Mouse (Mus musculus): ENCODE measurements around the gene Ubl7. TPM values are rescaled to one million over a fixed set of nuclear protein-coding genes. Genes with fewer than 3 reads are reported as not detected.

The Ubl7 gene
- polyA plus RNA-seq, 1 experiment from 2014 or later, result 85.0 TPM

- Histone ChIP-seq H3K4me1 (ENCODE audit: control insufficient read depth, insufficient read depth, low read length) (no peaks in the 10 kb centered on the region; the same call in 1 of the 2 replicates), H3K36me3 (ENCODE audit: control insufficient read depth, insufficient read depth, low read length) (peaks cover 42% of the 10 kb centered on the region), H3K27ac (replicated peaks; ENCODE audit: low read depth, low read length) (no peak overlapping the region), H3K4me3 (ENCODE audit: low read depth, low read length) (no peak overlapping the region), H3K27me3 (replicated peaks; ENCODE audit: control insufficient read depth, insufficient read depth, low read length) (no peaks in the 10 kb centered on the region), H3K9me3 (ENCODE audit: control insufficient read depth, low read length) (no peaks in the 10 kb centered on the region), H3K4me2 (ENCODE audit: low read depth, low read length) (no peak overlapping the region), H3K9ac (ENCODE audit: low read depth, low read length) (no peak overlapping the region)
- DNase-seq (ENCODE audit: low spot score) (no peak), ATAC-seq (ENCODE audit: low read depth) (no peak)
- 85% methylated on average over 5 of the region's 5 CpGs for WGBS
Measured at GRCm38 (mm10) chr9:57931166-57931767, 20.5 kb downstream of the Ubl7 start.

DNA sequence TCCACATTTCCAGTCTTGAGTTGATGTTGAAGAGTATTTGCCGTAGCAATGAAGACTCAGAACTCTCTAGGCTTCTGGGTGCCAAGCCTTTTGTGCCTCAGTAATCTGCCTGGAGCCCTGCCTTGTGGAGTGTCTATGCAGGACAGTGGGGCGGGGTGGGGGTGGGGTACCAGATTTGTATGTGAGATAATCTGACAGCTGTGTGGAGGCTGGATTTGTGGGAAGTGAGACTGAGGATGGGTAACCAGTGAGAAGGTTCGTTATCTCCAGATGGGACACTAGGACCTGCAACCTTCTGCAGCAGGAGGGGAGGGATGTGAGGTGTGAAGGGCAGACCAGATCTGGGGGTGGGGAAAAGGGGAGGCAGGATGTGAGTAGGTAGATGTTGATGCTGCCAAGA is 21.5 kb downstream of the Ubl7 start:
- ATAC-seq (ENCODE audit: low read depth) (no peak), DNase-seq (ENCODE audit: low spot score) (no peak)
- H3K27ac ChIP-seq (replicated peaks; ENCODE audit: low read depth, low read length), result no peak overlapping the region
- 64% methylated on average over 3 of the region's 3 CpGs for WGBS
- H3K27me3 ChIP-seq (replicated peaks; ENCODE audit: control insufficient read depth, insufficient read depth, low read length), result no peaks in the 10 kb centered on the region
- H3K4me3 ChIP-seq (ENCODE audit: low read depth, low read length), result no peak overlapping the region
- peaks cover 33% of the 10 kb centered on the region for H3K36me3 ChIP-seq (ENCODE audit: control insufficient read depth, insufficient read depth, low read length)
- H3K4me2 ChIP-seq (ENCODE audit: low read depth, low read length), result no peak overlapping the region
- H3K9me3 ChIP-seq (ENCODE audit: control insufficient read depth, low read length), result no peaks in the 10 kb centered on the region
- no peaks in the 10 kb centered on the region; the same call in 1 of the 2 replicates for H3K4me1 ChIP-seq (ENCODE audit: control insufficient read depth, insufficient read depth, low read length)
- no peak overlapping the region for H3K9ac ChIP-seq (ENCODE audit: low read depth, low read length)

DNA sequence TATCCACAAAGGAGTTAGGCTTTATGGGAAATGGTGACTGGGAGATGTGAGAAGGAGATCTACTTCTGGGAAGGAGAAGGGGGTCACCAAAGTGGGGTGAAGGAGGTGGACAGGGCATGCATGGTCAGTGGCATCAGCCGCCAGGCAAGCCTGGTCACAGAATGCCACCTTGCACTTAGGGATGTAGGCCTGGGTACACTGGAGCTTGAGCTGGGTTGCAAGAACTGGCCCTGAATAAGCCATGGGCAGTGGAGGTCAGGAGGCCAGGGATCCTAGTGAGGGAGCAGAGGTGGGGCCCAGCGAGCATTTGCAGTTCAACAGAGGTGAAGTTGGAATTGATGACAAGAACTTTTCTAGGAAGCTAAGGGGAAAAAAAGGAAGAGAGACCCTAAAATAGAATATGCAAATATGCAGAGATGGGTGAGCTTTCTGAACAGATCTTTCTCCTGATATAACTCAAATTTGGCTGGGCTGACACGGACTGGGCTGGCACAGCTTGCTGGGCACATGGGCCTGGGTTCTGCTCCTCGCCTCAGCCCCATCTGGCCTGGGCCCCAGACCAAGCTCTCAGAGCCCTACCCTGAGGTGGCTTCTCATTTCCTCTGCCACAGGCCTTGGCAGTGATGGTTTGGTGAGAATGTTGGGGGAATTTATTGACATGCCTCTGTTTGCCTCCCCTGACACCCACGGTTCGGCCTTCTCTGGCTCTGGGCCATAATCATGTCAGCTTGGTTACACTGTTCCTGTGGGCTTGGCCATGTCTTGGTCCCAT is 22.2 kb downstream of the Ubl7 start:
- 80% methylated on average over 5 of the region's 6 CpGs for WGBS
- H3K4me2 ChIP-seq (ENCODE audit: low read depth, low read length), result no peak overlapping the region
- ATAC-seq (ENCODE audit: low read depth) (no peak), DNase-seq (ENCODE audit: low spot score) (no peak)
- peaks cover 25% of the 10 kb centered on the region for H3K36me3 ChIP-seq (ENCODE audit: control insufficient read depth, insufficient read depth, low read length)
- no peaks in the 10 kb centered on the region for H3K27me3 ChIP-seq (replicated peaks; ENCODE audit: control insufficient read depth, insufficient read depth, low read length)
- H3K4me1 ChIP-seq (ENCODE audit: control insufficient read depth, insufficient read depth, low read length), result no peaks in the 10 kb centered on the region; the same call in 1 of the 2 replicates
- no peaks in the 10 kb centered on the region for H3K9me3 ChIP-seq (ENCODE audit: control insufficient read depth, low read length)
- no peak overlapping the region for H3K27ac ChIP-seq (replicated peaks; ENCODE audit: low read depth, low read length)
- no peak overlapping the region for H3K9ac ChIP-seq (ENCODE audit: low read depth, low read length)
- H3K4me3 ChIP-seq (ENCODE audit: low read depth, low read length), result no peak overlapping the region

DNA sequence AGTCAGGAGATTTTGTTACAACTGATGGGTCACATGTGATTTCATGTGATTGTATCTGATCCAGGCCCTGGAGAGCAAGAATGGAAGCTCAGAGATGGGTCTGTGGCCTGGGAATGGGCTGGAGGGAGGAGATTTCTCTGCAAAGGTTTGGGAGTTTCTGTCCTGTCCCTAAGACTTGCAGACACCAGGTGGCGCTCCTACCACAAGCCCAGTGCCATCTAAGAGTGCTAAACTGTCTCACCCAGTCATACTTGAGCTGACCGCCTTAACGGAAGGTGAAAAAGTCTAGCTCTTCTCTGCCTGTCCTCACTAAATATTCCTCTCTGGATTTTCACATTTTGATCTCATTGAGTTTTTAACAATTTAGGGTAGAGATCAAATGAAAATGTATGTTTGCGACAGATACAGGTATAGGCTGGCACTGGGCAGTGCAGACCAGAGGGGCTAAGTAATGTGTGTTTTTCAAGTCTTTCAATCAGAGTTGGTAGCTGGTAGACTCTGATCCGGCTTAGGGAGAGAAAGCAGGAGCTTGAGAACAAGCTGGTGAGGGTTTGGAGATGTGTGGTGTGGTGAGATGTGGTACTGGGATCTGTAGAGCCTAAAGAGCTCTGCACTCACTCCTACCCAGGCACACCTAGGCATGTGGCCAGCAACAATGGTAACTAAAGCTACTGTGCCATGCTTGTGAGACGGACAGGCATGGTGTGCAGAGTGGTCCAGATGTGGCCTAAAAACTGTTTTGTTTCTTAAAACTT is 25.1 kb downstream of the Ubl7 start:
- Histone ChIP-seq H3K36me3 (ENCODE audit: control insufficient read depth, insufficient read depth, low read length) (no peaks in the 10 kb centered on the region), H3K4me2 (ENCODE audit: low read depth, low read length) (no peak overlapping the region), H3K4me1 (ENCODE audit: control insufficient read depth, insufficient read depth, low read length) (peaks cover 3% of the 10 kb centered on the region; the same call in 1 of the 2 replicates), H3K9ac (ENCODE audit: low read depth, low read length) (no peak overlapping the region), H3K4me3 (ENCODE audit: low read depth, low read length) (no peak overlapping the region), H3K27ac (replicated peaks; ENCODE audit: low read depth, low read length) (no peak overlapping the region), H3K27me3 (replicated peaks; ENCODE audit: control insufficient read depth, insufficient read depth, low read length) (peaks cover 23% of the 10 kb centered on the region), H3K9me3 (ENCODE audit: control insufficient read depth, low read length) (no peaks in the 10 kb centered on the region)
- ATAC-seq (ENCODE audit: low read depth) (peak; percentile 66; the same call in 1 of the 2 replicates), DNase-seq (ENCODE audit: low spot score) (peak; percentile 86)
- WGBS, result 27% methylated on average over 6 of the region's 6 CpGs

- Histone ChIP-seq H3K36me3 (ENCODE audit: control insufficient read depth, insufficient read depth, low read length) (no peaks in the 10 kb centered on the region), H3K4me1 (ENCODE audit: control insufficient read depth, insufficient read depth, low read length) (peaks cover 7% of the 10 kb centered on the region; the same call in 1 of the 2 replicates), H3K9me3 (ENCODE audit: control insufficient read depth, low read length) (no peaks in the 10 kb centered on the region), H3K9ac (ENCODE audit: low read depth, low read length) (no peak overlapping the region), H3K4me3 (ENCODE audit: low read depth, low read length) (no peak overlapping the region), H3K27ac (replicated peaks; ENCODE audit: low read depth, low read length) (no peak overlapping the region), H3K4me2 (ENCODE audit: low read depth, low read length) (no peak overlapping the region), H3K27me3 (replicated peaks; ENCODE audit: control insufficient read depth, insufficient read depth, low read length) (peaks cover 36% of the 10 kb centered on the region)
- WGBS, result 84% methylated on average over 4 of the region's 4 CpGs
- DNase-seq (ENCODE audit: low spot score), result no peak
- no peak for ATAC-seq (ENCODE audit: low read depth)
Measured at GRCm38 (mm10) chr9:57937171-57937570, 26.4 kb downstream of the Ubl7 start.

- Histone ChIP-seq H3K9ac (ENCODE audit: low read depth, low read length) (no peak overlapping the region), H3K36me3 (ENCODE audit: control insufficient read depth, insufficient read depth, low read length) (no peaks in the 10 kb centered on the region), H3K4me3 (ENCODE audit: low read depth, low read length) (no peak overlapping the region), H3K4me1 (ENCODE audit: control insufficient read depth, insufficient read depth, low read length) (peaks cover 7% of the 10 kb centered on the region; the same call in 1 of the 2 replicates), H3K27me3 (replicated peaks; ENCODE audit: control insufficient read depth, insufficient read depth, low read length) (peaks cover 41% of the 10 kb centered on the region), H3K27ac (replicated peaks; ENCODE audit: low read depth, low read length) (no peak overlapping the region), H3K4me2 (ENCODE audit: low read depth, low read length) (no peak overlapping the region), H3K9me3 (ENCODE audit: control insufficient read depth, low read length) (no peaks in the 10 kb centered on the region)
- 25% methylated on average over 6 of the region's 6 CpGs for WGBS
- no peak for ATAC-seq (ENCODE audit: low read depth)
- no peak for DNase-seq (ENCODE audit: low spot score)
Measured at GRCm38 (mm10) chr9:57937651-57938050, 26.9 kb downstream of the Ubl7 start.

- ATAC-seq (ENCODE audit: low read depth), result no peak
- H3K36me3 ChIP-seq (ENCODE audit: control insufficient read depth, insufficient read depth, low read length), result no peaks in the 10 kb centered on the region
- WGBS, result 67% methylated on average over 5 of the region's 5 CpGs
- DNase-seq (ENCODE audit: low spot score), result no peak
- H3K4me1 ChIP-seq (ENCODE audit: control insufficient read depth, insufficient read depth, low read length), result 0 out of 2 replicates have a peak, but pooled peaks cover 7% of the 10 kb centered on the region
- no peaks in the 10 kb centered on the region for H3K9me3 ChIP-seq (ENCODE audit: control insufficient read depth, low read length)
- no peak overlapping the region for H3K27ac ChIP-seq (replicated peaks; ENCODE audit: low read depth, low read length)
- no peak overlapping the region for H3K4me3 ChIP-seq (ENCODE audit: low read depth, low read length)
- H3K27me3 ChIP-seq (replicated peaks; ENCODE audit: control insufficient read depth, insufficient read depth, low read length), result peaks cover 49% of the 10 kb centered on the region
- H3K9ac ChIP-seq (ENCODE audit: low read depth, low read length), result no peak overlapping the region
- H3K4me2 ChIP-seq (ENCODE audit: low read depth, low read length), result no peak overlapping the region
Measured at GRCm38 (mm10) chr9:57938225-57939055, 27.7 kb downstream of the Ubl7 start.
